In genomic region chr7:46958853-46959252, GRCm38 (mm10) we compare ENCODE assay signal across 8 mouse cellular contexts. TPM values are rescaled to one million over a fixed set of nuclear protein-coding genes. Genes with fewer than 3 reads are reported as not detected.
DNase-seq lines count a peak whose midpoint lies in the region; ATAC-seq and TF ChIP-seq lines count a peak whose summit lies in the region.

No protein-coding gene starts in this region.

- peak overlapping the region; percentile 88 for H3K4me2 ChIP-seq in kidney, postnatal 0 days (ENCODE audit: low read length)
- peak overlapping the region; percentile 73 for H3K4me2 ChIP-seq in hindbrain, postnatal 0 days (ENCODE audit: low read depth, low read length)

- TF ChIP-seq POLR2A in cortical plate, adult 2 months (IDR thresholded peaks at IDR 0.05; ENCODE audit: extremely low read depth, insufficient read depth, low read length): no peak

- H3K9me3 ChIP-seq in kidney, postnatal 0 days (replicated peaks; ENCODE audit: low read length): no peaks in the 10 kb centered on the region
- no peaks in the 10 kb centered on the region for H3K9me3 ChIP-seq in hindbrain, postnatal 0 days (ENCODE audit: low read length)

- no peaks in the 10 kb centered on the region for H3K27me3 ChIP-seq in kidney, postnatal 0 days (ENCODE audit: insufficient read depth, low read length)
- H3K27me3 ChIP-seq in hindbrain, postnatal 0 days (ENCODE audit: insufficient read depth, low read length): no peaks in the 10 kb centered on the region

- peak overlapping the region; percentile 83 for H3K4me3 ChIP-seq in kidney, postnatal 0 days (replicated peaks; ENCODE audit: low read depth, low read length)
- H3K4me3 ChIP-seq in cortical plate, adult 2 months (ENCODE audit: insufficient read depth, low read length): peak overlapping the region; percentile 95
- H3K4me3 ChIP-seq in hindbrain, postnatal 0 days (ENCODE audit: low read length): peak overlapping the region; percentile 61

- H3K36me3 ChIP-seq in kidney, postnatal 0 days (ENCODE audit: insufficient read depth, low read length): peaks cover 2% of the 10 kb centered on the region; the same call in 1 of the 2 replicates
- peaks cover 11% of the 10 kb centered on the region for H3K36me3 ChIP-seq in hindbrain, postnatal 0 days (ENCODE audit: insufficient read depth, low read length)

- no peak for ATAC-seq in kidney, postnatal 0 days (replicated peaks; ENCODE audit: low FRiP score, low read depth)
- ATAC-seq in hindbrain, postnatal 0 days: no peak

- no peak overlapping the region for H3K27ac ChIP-seq in kidney, postnatal 0 days
- no peak overlapping the region for H3K27ac ChIP-seq in cortical plate, adult 2 months (ENCODE audit: insufficient read depth, low read length)
- no peak overlapping the region for H3K27ac ChIP-seq in hindbrain, postnatal 0 days

- no peak for TF ChIP-seq CTCF in kidney, postnatal 0 days (IDR thresholded peaks at IDR 0.05; ENCODE audit: low read depth)
- no peak for TF ChIP-seq CTCF in cortical plate, adult 2 months (IDR thresholded peaks at IDR 0.05; ENCODE audit: extremely low read depth, insufficient read depth, low read length)
- TF ChIP-seq CTCF in hindbrain, postnatal 0 days (IDR thresholded peaks at IDR 0.05; ENCODE audit: low read depth): no peak

- no peaks in the 10 kb centered on the region for H3K4me1 ChIP-seq in kidney, postnatal 0 days (replicated peaks; ENCODE audit: insufficient read depth, low read length)
- H3K4me1 ChIP-seq in cortical plate, adult 2 months (ENCODE audit: control insufficient read depth, insufficient read depth, low read length): peaks cover 3% of the 10 kb centered on the region; the same call in 1 of the 2 replicates
- no peaks in the 10 kb centered on the region; the same call in 1 of the 2 replicates for H3K4me1 ChIP-seq in hindbrain, postnatal 0 days (ENCODE audit: insufficient read depth, low read length)

- no peak for DNase-seq in kidney, postnatal 0 days (ENCODE audit: low spot score)
- no peak for DNase-seq in kidney, adult 8-10 months
- no peak for DNase-seq in hindbrain, postnatal 0 days (ENCODE audit: low spot score)
- peak; percentile 23 for DNase-seq in naive thymus-derived CD4-positive, alpha-beta T cell, adult 2 months (ENCODE audit: low read depth)
- no peak for DNase-seq in thymus, postnatal 10 days (ENCODE audit: low spot score in 2 of 2)
- DNase-seq in frontal cortex, postnatal 14 days (ENCODE audit: low spot score in 2 of 2): no peak
- DNase-seq in gastrocnemius, postnatal 25 days: no peak

- 15% methylated on average over 9 of the region's 9 CpGs for WGBS in kidney, postnatal 0 days
- WGBS in hindbrain, postnatal 0 days: 13% methylated on average over 9 of the region's 9 CpGs

- H3K9ac ChIP-seq in kidney, postnatal 0 days (ENCODE audit: low read depth, low read length): peak overlapping the region; percentile 51; the same call in 1 of the 2 replicates
- H3K9ac ChIP-seq in hindbrain, postnatal 0 days (replicated peaks; ENCODE audit: low read length): peak overlapping the region; percentile 72

RNA-seq across cellular contexts. Expression of gene Uevld, which starts 0.5 kb away (rescaled TPM):
- polyA plus RNA-seq in kidney, postnatal 0 days (2015; fragmentation: Nextera tagmentation; extraction: Ambion mirVana): 7.2 and 8.0 TPM in 2 replicates
- polyA plus RNA-seq in cortical plate, adult 2 months (2012; rRNA removed): 7.1 and 7.8 TPM in 2 replicates
- total RNA-seq in hindbrain, postnatal 0 days (2014; rRNA removed): 8.4 and 10.1 TPM in 2 replicates
- polyA plus RNA-seq in hindbrain, postnatal 0 days (2015; fragmentation: Nextera tagmentation; extraction: Ambion mirVana): 5.0 and 5.4 TPM in 2 replicates
- total RNA-seq in gastrocnemius, postnatal 25 days (2021): 1 to 10 TPM; 7.0 to 8.8 TPM

RNA-seq across cellular contexts. Expression of gene Gm9999, which starts 24.5 kb away (rescaled TPM):
- polyA plus RNA-seq in kidney, postnatal 0 days (2015; fragmentation: Nextera tagmentation; extraction: Ambion mirVana): not detected in 2 replicates
- polyA plus RNA-seq in cortical plate, adult 2 months (2012; rRNA removed): not detected in 2 replicates
- total RNA-seq in hindbrain, postnatal 0 days (2014; rRNA removed): not detected in 2 replicates
- not detected in 2 replicates for polyA plus RNA-seq in hindbrain, postnatal 0 days (2015; fragmentation: Nextera tagmentation; extraction: Ambion mirVana)
- total RNA-seq in gastrocnemius, postnatal 25 days (2021): not detected

RNA-seq across cellular contexts. Expression of gene Tsg101, which starts 39.1 kb away (rescaled TPM):
- polyA plus RNA-seq in kidney, postnatal 0 days (2015; fragmentation: Nextera tagmentation; extraction: Ambion mirVana): 169 and 171 TPM in 2 replicates
- 61.9 and 67.3 TPM in 2 replicates for polyA plus RNA-seq in cortical plate, adult 2 months (2012; rRNA removed)
- total RNA-seq in hindbrain, postnatal 0 days (2014; rRNA removed): 83.7 and 105 TPM in 2 replicates
- 272 and 279 TPM in 2 replicates for polyA plus RNA-seq in hindbrain, postnatal 0 days (2015; fragmentation: Nextera tagmentation; extraction: Ambion mirVana)
- total RNA-seq in gastrocnemius, postnatal 25 days (2021): 10 to 100 TPM; 42.0 to 46.9 TPM

RNA-seq across cellular contexts. Expression of gene Spty2d1, which starts 49.4 kb away (rescaled TPM):
- 13.7 and 15.9 TPM in 2 replicates for polyA plus RNA-seq in kidney, postnatal 0 days (2015; fragmentation: Nextera tagmentation; extraction: Ambion mirVana)
- 6.8 and 7.2 TPM in 2 replicates for polyA plus RNA-seq in cortical plate, adult 2 months (2012; rRNA removed)
- total RNA-seq in hindbrain, postnatal 0 days (2014; rRNA removed): 9.1 and 9.7 TPM in 2 replicates
- polyA plus RNA-seq in hindbrain, postnatal 0 days (2015; fragmentation: Nextera tagmentation; extraction: Ambion mirVana): 5.1 and 5.8 TPM in 2 replicates
- 1 to 10 TPM; 4.7 to 4.8 TPM for total RNA-seq in gastrocnemius, postnatal 25 days (2021)
